Mouse (Mus musculus): ENCODE results near the gene Tsr2. TPM values are rescaled to one million over a fixed set of nuclear protein-coding genes. Genes with fewer than 3 reads are reported as not detected.

Tsr2 gene
- polyA plus RNA-seq (2017; shearing (Covaris generic)): 27.7 TPM

DNA sequence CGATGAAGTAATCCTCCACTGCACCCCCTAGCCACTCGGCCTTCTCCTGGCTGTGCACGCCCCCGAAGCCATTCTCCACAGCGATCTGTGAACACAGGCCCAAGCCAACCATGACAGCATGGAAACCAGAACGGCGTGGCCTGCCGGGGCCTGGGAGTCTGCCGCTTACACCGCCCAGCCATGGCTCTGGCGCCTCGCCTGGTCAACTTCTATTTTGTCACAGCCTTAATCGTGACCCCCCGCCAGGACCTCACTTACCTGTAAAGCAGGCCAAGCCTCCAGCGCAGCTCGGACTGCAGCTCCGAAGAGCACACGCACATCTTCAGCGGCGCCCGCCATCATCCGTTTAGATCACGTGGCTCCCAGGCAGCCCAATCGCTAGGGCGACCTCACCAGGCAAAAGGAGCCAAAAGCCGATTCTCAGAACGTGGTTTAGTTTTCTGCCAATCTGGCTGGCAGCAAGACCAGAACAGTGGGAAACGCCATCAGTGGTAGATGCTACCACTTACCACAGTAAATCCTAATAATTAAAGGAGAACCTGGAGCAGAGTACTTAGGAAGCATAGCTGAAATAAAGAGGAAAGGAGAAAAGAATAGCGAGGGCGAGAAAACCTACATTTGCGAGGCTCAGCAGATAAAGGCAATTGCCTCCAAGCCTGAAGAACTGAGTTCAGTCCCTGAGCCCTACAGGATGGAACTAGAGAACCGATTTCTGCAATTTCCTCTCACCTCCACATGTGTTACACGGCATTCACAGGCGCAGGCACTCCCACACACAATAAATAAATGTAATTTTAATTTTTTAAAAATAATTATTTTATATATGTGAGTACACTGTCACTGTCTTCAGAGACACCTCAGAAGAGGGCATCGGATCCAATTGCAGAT, at the start of gene Tsr2:
Gene Tsr2, minus strand, starts transcription at position 373 of the 888 bp plus-strand sequence.

GRCm38 (mm10) chrX:151045850-151046249, 50.5 kb downstream of the Tsr2 start, which contains the start of gene Fgd1:
Gene Fgd1 (plus strand): TSS chrX:151046150.

Other genes with a start within 250 kb of the Tsr2 start
- gene Gnl3l, start 79.2 kb downstream of the Tsr2 start, polyA plus RNA-seq (2017; shearing (Covaris generic)): 28.3 TPM
- gene Fgd1, start 50.4 kb downstream of the Tsr2 start, polyA plus RNA-seq (2017; shearing (Covaris generic)): not detected
- 0.24 TPM for gene Wnk3, start 101.5 kb upstream of the Tsr2 start, polyA plus RNA-seq (2017; shearing (Covaris generic))
- 1.9 TPM for gene Fam120c, start 247.6 kb upstream of the Tsr2 start, polyA plus RNA-seq (2017; shearing (Covaris generic))

Data from CD4-positive, CD25-positive, alpha-beta regulatory T cell, adult 9 weeks (primary cell).